Mouse (Mus musculus) bone marrow, adult 2 months (tissue): ENCODE data around the gene Hmg20b.

Experiments
- CTCF ChIP-seq: fragments of 200-500 bp; IDR thresholded peaks from 2 replicates; pipeline ENCODE4 v1.5.1; 2011; ENCODE audit warnings: low read length, control low read depth; ENCODE audit not compliant: control insufficient read depth, insufficient read depth
- POLR2A ChIP-seq: fragments of 200-500 bp; IDR thresholded peaks from 2 replicates; pipeline ENCODE4 v1.6.1; 2011; ENCODE audit warnings: low read depth, mild to moderate bottlenecking, control low read depth, low read length, borderline replicate concordance; ENCODE audit not compliant: control insufficient read depth

DNA sequence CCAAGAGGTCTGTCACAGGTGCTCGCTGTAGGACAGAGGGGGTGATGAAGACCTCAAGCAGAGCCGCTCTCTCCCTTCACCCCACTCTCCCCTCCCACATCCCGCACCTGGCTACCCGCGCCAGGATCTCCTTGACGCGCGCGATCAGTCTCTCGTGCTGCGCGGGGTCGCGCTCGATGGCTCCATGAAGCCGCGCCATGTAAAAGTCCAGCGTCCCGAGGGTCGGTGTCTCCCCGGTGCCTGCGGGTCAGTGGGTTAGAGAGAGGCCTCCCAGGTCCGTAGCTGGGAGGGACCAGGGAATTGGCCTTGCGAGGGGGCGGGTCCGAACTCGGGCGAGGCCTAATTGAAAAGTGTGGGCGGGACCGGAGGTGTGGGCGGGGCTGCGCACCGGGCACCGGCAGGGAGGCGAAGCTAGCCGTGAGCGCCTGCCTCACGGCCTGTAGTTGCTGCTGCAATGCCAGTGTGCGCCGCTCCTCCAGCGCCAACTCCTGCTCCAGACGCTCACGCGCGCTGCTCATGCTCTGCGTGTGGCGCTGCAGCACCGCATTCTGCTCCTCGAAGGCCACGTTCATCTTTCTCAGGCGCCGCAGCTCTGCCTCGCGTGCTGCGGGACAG, 3.7 kb downstream of the Hmg20b start:
- peak; percentile 22; the same call in 1 of the 2 replicates for TF ChIP-seq CTCF
- peak; percentile 60; the same call in 1 of the 2 replicates for TF ChIP-seq POLR2A
